Mouse (Mus musculus) adipose tissue, adult 10 weeks (tissue): Measurements from ENCODE around the gene Mrpl50. TPM values are rescaled to one million over a fixed set of nuclear protein-coding genes. Genes with fewer than 3 reads are reported as not detected.

Experiments used
- polyA plus RNA-seq: library from polyadenylated mRNA; stranded (reverse); fragments of 350-450 nt; fragmentation: Illumina TruSeq; extraction: RNeasy Lipid Tissue Mini Kit (QIAGEN cat#74804); gene quantifications from one replicate; pipeline ENCODE4 v1.2.3, GENCODE M21; 2014; ENCODE audit warnings: low read depth, low replicate concordance

The Mrpl50 gene
- 26.8 TPM for polyA plus RNA-seq

DNA sequence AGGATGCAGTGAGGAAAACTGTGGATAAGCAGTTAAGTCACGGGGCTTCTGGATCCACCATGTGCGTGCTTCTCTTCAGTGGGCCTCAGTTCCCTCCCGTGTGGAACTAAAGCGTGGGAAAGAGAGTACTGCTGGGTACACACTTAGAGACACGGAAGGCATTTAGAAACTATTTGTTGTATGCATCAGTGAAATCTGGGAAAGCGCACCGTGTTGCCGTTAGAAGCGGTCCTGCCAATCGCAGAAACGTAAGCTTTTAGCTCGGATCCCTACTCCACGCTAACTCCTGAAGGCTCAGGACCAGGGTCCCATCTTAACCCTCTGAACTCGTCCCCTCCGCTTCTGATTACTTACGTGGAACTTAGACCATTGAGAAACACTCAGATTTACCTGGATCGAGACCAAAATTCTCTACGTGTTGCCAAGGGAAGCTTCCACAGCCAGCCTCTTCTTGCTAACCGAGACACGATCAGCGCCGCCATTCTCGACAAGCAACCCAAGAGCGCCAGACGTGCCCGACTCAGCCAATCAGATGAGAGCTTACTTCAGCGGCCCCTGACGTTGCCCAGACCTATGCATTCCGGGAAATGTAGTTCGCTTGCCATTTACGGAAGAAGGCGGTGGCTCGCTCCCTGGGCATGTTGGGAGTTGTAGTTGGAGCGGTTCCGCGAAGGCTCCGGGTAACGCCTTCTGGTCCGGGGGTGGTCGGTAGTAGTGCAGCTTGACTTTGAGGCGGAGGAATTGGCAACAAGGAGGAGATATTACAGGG lies at the start of gene Mrpl50, which contains the start of gene Zfp189:
TSS of gene Mrpl50 (minus strand) at position 522 of the 769 bp plus-strand sequence.
TSS of gene Zfp189 (plus strand) at position 605 of the 769 bp plus-strand sequence.

DNA sequence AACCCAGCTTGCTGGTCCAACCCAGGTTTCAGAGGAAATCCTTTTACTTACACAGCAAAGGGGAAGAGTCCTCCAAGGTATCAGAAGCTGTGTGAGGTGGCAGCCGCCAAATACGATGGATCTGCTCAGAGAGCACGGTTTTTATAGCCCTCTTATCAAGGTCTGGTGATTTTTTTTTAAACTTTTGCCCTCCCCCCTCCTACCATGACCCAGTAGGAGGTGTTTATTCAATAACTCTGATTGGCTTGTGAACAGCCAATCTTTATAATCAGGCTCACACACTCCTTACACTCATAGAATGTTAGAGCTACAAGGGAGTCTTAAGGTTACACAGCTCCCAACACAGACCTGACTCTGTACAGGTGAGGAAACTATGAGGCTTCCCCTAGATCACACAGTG lies 28.5 kb upstream of the Mrpl50 start, which contains the start of gene Aldob:
TSS of gene Aldob (minus strand) at position 164 of the 400 bp plus-strand sequence.

DNA sequence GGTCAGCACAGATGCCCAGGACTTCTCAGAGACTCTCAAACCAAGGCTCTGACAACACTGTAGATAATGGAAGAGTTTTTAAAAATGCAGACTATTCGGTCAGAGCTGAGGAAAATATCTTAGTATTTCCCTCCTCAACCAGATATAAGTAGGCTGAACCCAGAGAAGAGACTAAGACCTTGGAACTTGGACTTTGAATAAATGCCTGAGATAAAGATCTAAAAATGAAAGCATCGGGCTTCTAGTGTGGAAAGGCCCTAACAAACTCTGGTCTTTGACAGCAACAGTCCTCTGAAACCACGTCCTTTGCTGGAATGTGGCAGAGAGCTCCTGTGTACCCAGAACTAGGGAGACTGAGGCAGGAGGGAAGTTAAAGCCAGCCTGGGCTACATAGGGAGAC lies 14.5 kb downstream of the Mrpl50 start, which contains the start of gene Baat:
TSS of gene Baat (minus strand) at position 172 of the 400 bp plus-strand sequence.

DNA sequence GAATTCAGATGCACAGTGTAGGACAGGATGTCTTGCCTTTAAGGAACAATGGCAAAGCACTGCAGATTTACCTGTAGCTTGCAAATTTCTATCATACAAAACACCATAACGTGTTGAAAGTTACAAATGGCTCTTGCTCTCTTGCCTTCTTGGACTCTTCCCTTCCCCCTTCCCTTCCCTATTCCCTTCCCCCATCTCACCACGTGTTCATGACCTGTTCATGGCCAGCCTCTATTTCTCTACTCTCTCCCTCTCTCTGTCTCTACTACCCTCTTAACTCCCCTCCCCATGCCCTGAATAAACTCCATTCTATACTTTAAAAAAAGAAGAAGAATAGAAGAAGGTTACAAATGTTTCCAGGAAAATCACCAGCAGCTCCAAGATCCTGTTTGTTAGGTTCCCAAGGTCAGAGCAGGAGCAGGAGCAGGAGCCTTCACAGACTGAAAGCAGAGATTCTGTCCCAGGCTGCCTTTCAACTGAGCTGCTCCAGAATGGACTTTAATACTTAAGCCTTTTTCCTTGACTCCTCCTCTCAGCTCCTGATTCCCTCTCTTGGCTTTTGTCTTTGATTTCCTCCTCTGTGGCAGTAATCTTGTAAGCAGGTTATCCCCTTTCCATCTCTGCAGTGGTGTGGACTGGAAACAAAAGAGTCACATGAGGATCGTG lies 47.3 kb downstream of the Mrpl50 start, which contains the start of gene Acnat1:
TSS of gene Acnat1 (minus strand) at position 478 of the 666 bp plus-strand sequence.

Other genes with a start within 250 kb of the Mrpl50 start
- gene Acnat2, start 112.9 kb downstream of the Mrpl50 start, polyA plus RNA-seq = 0.51 TPM
- 3.6 TPM for gene Acnat1, start 47.2 kb downstream of the Mrpl50 start, polyA plus RNA-seq
- not detected for gene Baat, start 14.5 kb downstream of the Mrpl50 start, polyA plus RNA-seq
- gene Zfp189, start 83 bp upstream of the Mrpl50 start, polyA plus RNA-seq = 12.2 TPM
- gene Aldob, start 28.5 kb upstream of the Mrpl50 start, polyA plus RNA-seq = 7.7 TPM
- 3.7 TPM for gene Tmem246, start 76.8 kb upstream of the Mrpl50 start, polyA plus RNA-seq
- 34.3 TPM for gene Rnf20, start 110.9 kb upstream of the Mrpl50 start, polyA plus RNA-seq
- gene Ppp3r2, start 160.9 kb upstream of the Mrpl50 start, polyA plus RNA-seq = 5.1 TPM